Mouse (Mus musculus) midbrain, embryonic 10.5 days (tissue): ENCODE results near the gene Nynrin. TPM values are rescaled to one million over a fixed set of nuclear protein-coding genes. Genes with fewer than 3 reads are reported as not detected.

Experiments
- DNase-seq: peaks from one replicate; pipeline ENCODE4 v3.0.0-alpha.2; 2017; ENCODE audit warnings: low spot score
- H3K27ac ChIP-seq: fragments of 300-500 bp; sonication (generic); replicated peaks from 2 replicates; pipeline ENCODE4 v1.5.1; 2016; ENCODE audit warnings: mild to moderate bottlenecking
- H3K27me3 ChIP-seq: fragments of 300-500 bp; sonication (generic); 2 replicates; pipeline ENCODE4 v1.6.1; 2016; ENCODE audit warnings: low read depth, mild to moderate bottlenecking; ENCODE audit not compliant: poor library complexity, severe bottlenecking
- H3K36me3 ChIP-seq: fragments of 300-500 bp; sonication (generic); 2 replicates; pipeline ENCODE4 v1.6.1; 2016; ENCODE audit warnings: mild to moderate bottlenecking, moderate library complexity
- H3K4me1 ChIP-seq: fragments of 300-500 bp; sonication (generic); 2 replicates; pipeline ENCODE4 v1.6.1; 2016
- H3K4me3 ChIP-seq: fragments of 300-500 bp; sonication (generic); 2 replicates; pipeline ENCODE4 v1.5.1; 2016; ENCODE audit warnings: mild to moderate bottlenecking, moderate library complexity
- H3K9me3 ChIP-seq: fragments of 300-500 bp; sonication (generic); replicated peaks from 2 replicates; pipeline ENCODE4 v1.6.1; 2016; ENCODE audit warnings: mild to moderate bottlenecking
- WGBS: fragments of 180-500 bp; shearing (Covaris S2); methylation state at CpG from one replicate; pipeline ENCODE4 v1.1.7; 2016; 5-methylcytosine and 5-hydroxymethylcytosine counted together
- polyA plus RNA-seq: library from polyadenylated mRNA; unstranded; fragments of >200 nt; fragmentation: Nextera tagmentation; extraction: Ambion mirVana; gene quantifications from 2 replicates; pipeline ENCODE4 v1.2.1, GENCODE M21; 2016

Nynrin gene
- 22.3 and 25.1 TPM in 2 replicates for polyA plus RNA-seq

DNA sequence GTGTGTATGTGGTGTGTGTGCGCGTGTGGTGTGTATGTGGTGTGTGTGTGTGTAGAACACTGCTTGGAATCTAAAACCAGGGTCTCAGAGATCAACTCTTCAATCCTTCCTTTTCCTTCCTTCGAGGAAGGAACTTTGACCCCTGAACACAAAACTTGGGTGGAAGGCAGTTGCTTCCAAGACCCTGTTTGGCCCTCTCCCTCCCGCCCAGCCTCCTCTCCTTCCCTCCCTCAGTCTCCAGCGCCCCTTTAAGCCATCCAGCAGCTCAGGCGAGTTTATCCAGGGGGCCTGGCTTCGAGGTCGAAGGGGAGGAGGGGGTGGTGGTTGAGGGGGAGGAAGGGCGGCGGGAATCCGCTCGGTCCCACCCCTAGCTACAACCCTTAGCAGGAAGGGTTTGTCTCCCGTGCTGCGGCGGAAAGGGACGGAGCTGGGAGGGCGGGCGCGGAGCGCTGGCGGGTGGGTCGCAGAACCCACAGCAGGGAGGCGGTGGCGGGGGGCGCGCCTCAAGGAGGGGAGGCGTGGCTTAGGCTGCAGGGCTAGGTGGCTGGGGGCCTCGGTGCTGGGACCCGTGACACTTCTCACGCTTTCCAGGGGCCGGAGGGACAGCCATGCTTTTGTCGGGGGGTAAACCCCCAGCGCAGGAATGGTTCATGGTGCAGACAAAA lies at the start of gene Nynrin:
Gene Nynrin (plus strand): TSS at position 390 of the 665 bp plus-strand sequence.
- Histone ChIP-seq H3K4me3 (peak within 1 kb of the TSS; percentile 77), H3K27me3 (no peaks in the 10 kb centered on the region), H3K27ac (peak within 1 kb of the TSS; percentile 95), H3K36me3 (peaks cover 12% of the 10 kb centered on the region), H3K4me1 (peaks cover 64% of the 10 kb centered on the region), H3K9me3 (no peaks in the 10 kb centered on the region)
- under 1% methylated on average over 29 of the region's 33 CpGs for WGBS
- DNase-seq = peak; percentile 86

DNA sequence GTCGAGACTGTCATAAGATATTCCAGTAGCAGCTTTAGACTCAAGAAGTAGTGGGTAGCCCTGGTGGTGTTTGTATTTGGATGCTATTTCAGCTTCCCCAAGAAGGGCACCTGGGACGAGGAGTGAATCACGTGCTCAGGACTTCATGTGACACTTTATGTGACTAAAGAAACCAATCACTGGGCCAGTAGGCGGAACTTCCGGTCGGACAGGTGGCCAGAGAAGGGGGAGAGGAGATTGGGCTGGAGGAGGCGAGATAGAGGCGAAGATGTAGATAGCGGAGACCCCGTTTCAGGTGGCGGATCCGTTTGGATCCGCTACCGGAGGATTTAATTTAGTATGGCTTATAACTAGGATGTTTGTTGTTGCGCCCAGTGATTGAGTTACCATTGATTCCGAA lies 38.9 kb upstream of the Nynrin start:
- H3K4me1 ChIP-seq = peaks cover 11% of the 10 kb centered on the region
- peak overlapping the region; percentile 57 for H3K4me3 ChIP-seq
- no peaks in the 10 kb centered on the region for H3K9me3 ChIP-seq
- H3K36me3 ChIP-seq = no peaks in the 10 kb centered on the region
- peak overlapping the region; percentile 73 for H3K27ac ChIP-seq
- 24% methylated on average over 16 of the region's 16 CpGs for WGBS
- H3K27me3 ChIP-seq = no peaks in the 10 kb centered on the region
- DNase-seq = peak; percentile 76

- H3K36me3 ChIP-seq = no peaks in the 10 kb centered on the region
- peak overlapping the region; percentile 73 for H3K27ac ChIP-seq
- peak; percentile 36 for DNase-seq
- peak overlapping the region; percentile 57 for H3K4me3 ChIP-seq
- no peaks in the 10 kb centered on the region for H3K9me3 ChIP-seq
- 29% methylated on average over 17 of the region's 17 CpGs for WGBS
- no peaks in the 10 kb centered on the region for H3K27me3 ChIP-seq
- peaks cover 11% of the 10 kb centered on the region for H3K4me1 ChIP-seq
These were observed 38.5 kb upstream of the Nynrin start for GRCm38 (mm10) chr14:55815310-55815751.

DNA sequence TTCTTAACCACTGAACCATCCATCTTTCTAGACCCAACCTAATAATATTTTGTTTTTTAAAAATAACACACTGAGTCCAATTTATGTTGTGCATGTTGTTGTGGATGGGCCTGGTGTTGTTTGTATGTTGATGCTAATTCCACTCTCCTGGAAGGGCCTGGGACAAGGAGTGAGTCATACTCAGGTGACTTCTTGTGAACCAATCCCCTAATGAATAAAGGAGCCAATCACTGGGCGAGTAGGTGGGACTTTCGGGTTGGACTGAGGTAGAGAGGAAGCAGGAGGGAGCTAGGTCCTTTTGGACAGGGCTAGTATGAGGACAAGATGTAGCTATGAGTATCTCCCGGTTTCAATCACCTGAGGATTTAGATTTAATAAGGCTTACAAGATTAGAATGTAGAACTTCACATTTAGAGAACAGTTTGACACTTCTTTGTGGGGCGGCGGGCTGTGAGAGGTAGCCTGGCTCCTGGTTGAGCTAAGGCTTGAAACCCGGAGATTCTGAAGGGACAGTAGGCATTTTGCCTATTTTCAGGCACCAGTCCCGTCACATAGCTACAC lies 33.9 kb upstream of the Nynrin start:
- Histone ChIP-seq H3K36me3 (no peaks in the 10 kb centered on the region), H3K27me3 (peaks cover 10% of the 10 kb centered on the region; the same call in 1 of the 2 replicates), H3K27ac (no peak overlapping the region), H3K9me3 (no peaks in the 10 kb centered on the region), H3K4me3 (no peak overlapping the region), H3K4me1 (peaks cover 34% of the 10 kb centered on the region)
- WGBS = 76% methylated on average over 7 of the region's 7 CpGs
- no peak for DNase-seq

DNA sequence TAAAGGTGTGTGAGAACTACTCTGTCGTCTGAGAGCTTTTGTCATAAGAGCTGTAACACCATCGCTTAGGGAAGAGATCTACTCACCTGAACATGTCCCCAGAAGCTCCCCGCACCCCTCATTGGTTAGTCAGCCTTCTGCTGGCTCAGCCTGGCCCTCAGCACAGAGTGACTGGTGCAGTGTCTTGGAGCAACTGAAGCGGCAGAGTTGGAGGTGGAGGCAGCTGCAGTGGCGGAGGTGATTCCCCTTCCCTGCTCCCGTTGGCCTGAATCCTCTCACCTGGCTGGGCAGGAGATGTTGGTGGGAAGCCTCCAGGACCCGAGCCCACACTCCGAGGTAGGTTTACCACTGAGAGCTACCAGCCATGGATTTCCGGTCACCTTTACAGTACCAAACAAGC lies 33.2 kb upstream of the Nynrin start:
- WGBS = 84% methylated on average over 9 of the region's 9 CpGs
- Histone ChIP-seq H3K36me3 (no peaks in the 10 kb centered on the region), H3K27me3 (peaks cover 16% of the 10 kb centered on the region), H3K4me3 (no peak overlapping the region), H3K9me3 (no peaks in the 10 kb centered on the region), H3K27ac (no peak overlapping the region), H3K4me1 (peaks cover 36% of the 10 kb centered on the region)
- no peak for DNase-seq

DNA sequence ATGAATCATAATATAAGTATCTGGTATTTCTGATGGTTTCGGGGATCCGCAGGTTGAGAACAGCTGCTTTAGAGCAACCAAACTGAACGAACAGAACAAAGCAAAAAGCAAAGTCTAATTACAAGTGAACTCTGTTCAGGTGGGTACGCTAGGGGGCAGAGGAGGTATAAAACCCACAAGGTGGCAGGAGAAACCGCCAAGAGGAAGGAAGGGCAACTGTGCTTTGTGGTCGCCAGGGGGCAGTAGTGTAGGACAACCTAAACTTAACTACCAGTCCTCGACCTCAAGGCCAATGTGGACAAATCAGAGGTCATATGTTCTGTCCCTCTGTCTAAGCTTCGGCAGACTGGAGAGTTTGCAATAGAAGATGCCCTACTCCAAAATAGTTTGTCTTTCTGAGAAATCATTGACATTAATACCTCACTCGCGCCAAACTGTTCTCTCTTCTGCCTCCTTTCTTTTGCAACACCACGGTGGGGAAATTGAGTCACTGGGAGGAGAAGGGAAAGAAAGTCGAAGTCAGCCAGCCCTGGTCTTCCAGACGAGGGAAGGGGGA lies 31.3 kb upstream of the Nynrin start:
- H3K4me3 ChIP-seq = peak overlapping the region; percentile 75
- H3K9me3 ChIP-seq = no peaks in the 10 kb centered on the region
- H3K4me1 ChIP-seq = peaks cover 50% of the 10 kb centered on the region
- 7% methylated on average over 13 of the region's 13 CpGs for WGBS
- peaks cover 36% of the 10 kb centered on the region for H3K27me3 ChIP-seq
- H3K27ac ChIP-seq = peak overlapping the region; percentile 95
- peak; percentile 85 for DNase-seq
- no peaks in the 10 kb centered on the region for H3K36me3 ChIP-seq

- Histone ChIP-seq H3K4me1 (peaks cover 50% of the 10 kb centered on the region), H3K36me3 (no peaks in the 10 kb centered on the region), H3K4me3 (peak within 1 kb of the TSS; percentile 75), H3K27ac (peak within 1 kb of the TSS; percentile 95), H3K9me3 (no peaks in the 10 kb centered on the region), H3K27me3 (peaks cover 42% of the 10 kb centered on the region)
- peak; percentile 93 for DNase-seq
- WGBS = under 1% methylated on average over 46 of the region's 46 CpGs
These were observed 30.6 kb upstream of the Nynrin start, which contains the start of gene Nfatc4 for GRCm38 (mm10) chr14:55822991-55823762. Gene Nfatc4 (plus strand): TSS chr14:55823144.

DNA sequence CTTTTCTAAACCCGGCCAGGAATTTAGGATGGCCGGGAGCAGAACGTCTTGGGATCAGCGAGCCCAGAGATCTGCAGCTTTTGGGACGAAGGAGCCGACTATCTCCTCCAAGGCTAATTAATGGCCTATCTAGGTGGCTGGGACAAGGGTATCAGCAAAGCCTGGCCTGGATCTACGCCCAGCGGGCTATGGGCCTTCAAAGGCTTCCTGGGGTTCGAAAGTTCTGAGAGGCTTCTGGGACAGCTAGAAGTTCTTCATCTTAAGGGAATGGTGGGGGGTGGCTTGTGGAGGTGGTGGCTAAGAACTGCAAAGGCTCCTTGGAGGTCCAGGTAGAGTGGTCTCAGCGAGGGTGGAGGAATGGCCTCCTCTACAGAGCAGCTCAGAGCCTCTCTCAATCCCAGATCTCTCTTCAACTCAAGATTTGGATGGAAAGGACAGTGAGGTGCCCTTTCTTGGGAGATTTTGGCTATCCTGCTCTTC lies 29.8 kb upstream of the Nynrin start:
- Histone ChIP-seq H3K27me3 (peaks cover 48% of the 10 kb centered on the region), H3K4me1 (peaks cover 58% of the 10 kb centered on the region), H3K9me3 (no peaks in the 10 kb centered on the region), H3K4me3 (peak overlapping the region; percentile 75), H3K36me3 (0 out of 2 replicates have a peak, but pooled peaks cover 3% of the 10 kb centered on the region), H3K27ac (peak overlapping the region; percentile 95)
- DNase-seq = peak; percentile 70
- under 1% methylated on average over 10 of the region's 10 CpGs for WGBS

GRCm38 (mm10) chr14:55824481-55825215 lies 29.2 kb upstream of the Nynrin start:
- Histone ChIP-seq H3K4me3 (peak overlapping the region; percentile 75), H3K9me3 (no peaks in the 10 kb centered on the region)
- under 1% methylated on average over 32 of the region's 32 CpGs for WGBS

GRCm38 (mm10) chr14:55825216-55826051 lies 28.4 kb upstream of the Nynrin start:
- Histone ChIP-seq H3K36me3 (peaks cover 8% of the 10 kb centered on the region; the same call in 1 of the 2 replicates), H3K4me3 (peak overlapping the region; percentile 75), H3K27me3 (peaks cover 48% of the 10 kb centered on the region), H3K4me1 (peaks cover 63% of the 10 kb centered on the region), H3K9me3 (no peaks in the 10 kb centered on the region), H3K27ac (peak overlapping the region; percentile 95)
- no peak for DNase-seq
- WGBS = under 1% methylated on average over 30 of the region's 37 CpGs

More at GRCm38 (mm10) chr14:55824481-55825215, 29.2 kb upstream of the Nynrin start:
- peak overlapping the region; percentile 95 for H3K27ac ChIP-seq
- DNase-seq = peak; percentile 70
- H3K4me1 ChIP-seq = peaks cover 63% of the 10 kb centered on the region
- peaks cover 48% of the 10 kb centered on the region for H3K27me3 ChIP-seq
- H3K36me3 ChIP-seq = peaks cover 3% of the 10 kb centered on the region; the same call in 1 of the 2 replicates

- H3K27me3 ChIP-seq = peaks cover 48% of the 10 kb centered on the region
- H3K36me3 ChIP-seq = peaks cover 12% of the 10 kb centered on the region; the same call in 1 of the 2 replicates
- peaks cover 63% of the 10 kb centered on the region for H3K4me1 ChIP-seq
- H3K9me3 ChIP-seq = no peaks in the 10 kb centered on the region
- no peak for DNase-seq
- H3K4me3 ChIP-seq = peak overlapping the region; percentile 75
- WGBS = 3% methylated on average over 15 of the region's 15 CpGs
- peak overlapping the region; percentile 95 for H3K27ac ChIP-seq
These were observed 27.7 kb upstream of the Nynrin start for GRCm38 (mm10) chr14:55826142-55826541.
